Mouse (Mus musculus) intestine, embryonic 14.5 days (tissue): ENCODE measurements around the gene Serinc5. TPM values are rescaled to one million over a fixed set of nuclear protein-coding genes. Genes with fewer than 3 reads are reported as not detected.

Source experiments
- ATAC-seq: fragments of 200-750 bp; cut with Nextera tagmentation; replicated peaks from 2 replicates; pipeline ENCODE4 v1.8.0; 2017; ENCODE audit warnings: low read depth, moderate number of reproducible peaks, moderate TSS enrichment, moderate library complexity; ENCODE audit not compliant: low FRiP score, low TSS enrichment
- DNase-seq: peaks from one replicate; pipeline ENCODE4 v3.0.0-alpha.2; 2018; ENCODE audit warnings: low spot score
- H3K27ac ChIP-seq: fragments of 300-500 bp; sonication (generic); 2 replicates; pipeline ENCODE4 v1.5.1; 2014; ENCODE audit warnings: low read depth, mild to moderate bottlenecking, control low read depth
- H3K27me3 ChIP-seq: fragments of 300-500 bp; sonication (generic); replicated peaks from 2 replicates; pipeline ENCODE4 v1.6.1; 2014; ENCODE audit warnings: low read length, control low read depth; ENCODE audit not compliant: control insufficient read depth, insufficient read depth
- H3K36me3 ChIP-seq: fragments of 300-500 bp; sonication (generic); 2 replicates; pipeline ENCODE4 v1.6.1; 2014; ENCODE audit warnings: low read length, control low read depth; ENCODE audit not compliant: control insufficient read depth, insufficient read depth
- H3K4me1 ChIP-seq: fragments of 300-500 bp; sonication (generic); replicated peaks from 2 replicates; pipeline ENCODE4 v1.6.1; 2014; ENCODE audit warnings: low read length, control low read depth, mixed read lengths; ENCODE audit not compliant: control insufficient read depth, insufficient read depth
- H3K4me2 ChIP-seq: fragments of 300-500 bp; sonication (generic); 2 replicates; pipeline ENCODE4 v1.6.1; 2014; ENCODE audit warnings: low read length
- H3K4me3 ChIP-seq: fragments of 300-500 bp; sonication (generic); 2 replicates; pipeline ENCODE4 v1.5.1; 2014; ENCODE audit warnings: low read depth, low read length, control low read depth, mixed read lengths
- H3K9ac ChIP-seq: fragments of 300-500 bp; sonication (generic); 2 replicates; pipeline ENCODE4 v1.6.1; 2014; ENCODE audit warnings: mild to moderate bottlenecking, low read length
- H3K9me3 ChIP-seq: fragments of 300-500 bp; sonication (generic); 2 replicates; pipeline ENCODE4 v1.6.1; 2016; ENCODE audit warnings: low read length, control low read depth; ENCODE audit not compliant: control insufficient read depth
- WGBS: fragments of 180-500 bp; shearing (Covaris S2); extraction: QIAGEN DNeasy Blood & Tissue Kit; methylation state at CpG from one replicate; pipeline ENCODE4 v1.1.7; 2014; 5-methylcytosine and 5-hydroxymethylcytosine counted together
- polyA plus RNA-seq: library from polyadenylated mRNA; unstranded; fragments of >200 nt; fragmentation: Nextera tagmentation; extraction: Ambion mirVana; gene quantifications from 2 replicates; pipeline ENCODE4 v1.2.1, GENCODE M21; 2014

Gene Serinc5
- polyA plus RNA-seq = 24.9 and 27.3 TPM in 2 replicates

DNA sequence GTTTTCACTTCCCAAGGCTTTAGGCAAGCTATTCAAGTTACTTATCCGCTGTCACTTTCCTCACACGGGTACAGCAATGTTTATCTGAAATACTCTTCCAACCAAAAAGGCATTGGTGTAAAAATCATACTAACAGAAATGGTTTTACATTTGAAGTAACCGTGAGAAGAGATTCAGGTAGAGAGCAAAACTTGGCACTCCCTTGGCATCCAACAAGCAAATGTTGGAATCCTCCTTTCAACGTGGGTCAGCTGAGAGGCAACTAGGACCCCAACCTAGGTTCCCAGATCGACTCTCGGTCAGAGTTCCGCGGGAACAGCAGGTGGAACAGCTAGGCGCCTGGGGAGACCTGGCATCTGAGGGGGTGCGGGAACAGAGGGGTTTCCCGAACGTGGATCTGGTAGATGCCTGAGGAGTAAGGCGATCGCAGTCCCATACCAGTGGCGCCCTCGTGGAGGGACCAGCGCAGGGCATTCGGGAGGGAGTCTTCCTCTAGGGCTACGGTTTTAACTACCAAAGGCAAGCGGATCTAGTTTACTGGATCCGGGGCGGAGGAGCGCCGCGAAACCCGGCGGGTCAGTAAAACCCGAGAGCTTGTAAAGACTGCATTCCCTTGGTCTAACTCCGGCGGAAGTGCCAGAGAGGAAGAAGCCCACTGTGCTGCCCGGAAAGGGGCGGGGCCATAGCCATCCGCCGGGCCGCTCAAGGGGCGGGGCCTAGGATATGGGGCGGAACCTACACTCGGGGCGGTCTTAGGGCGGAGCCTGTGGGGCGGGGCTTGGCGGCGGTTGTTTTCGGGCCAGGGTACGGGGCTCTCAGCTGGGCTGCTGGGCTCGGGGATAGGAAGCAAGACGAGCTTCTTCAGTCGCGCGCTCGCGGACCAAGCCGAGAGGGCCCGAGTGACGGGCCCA lies at the start of gene Serinc5:
Gene Serinc5 (plus strand): TSS at position 781 of the 911 bp plus-strand sequence.
- DNase-seq (peak; percentile 99), ATAC-seq (peak; percentile 98)
- Histone ChIP-seq H3K9ac (peak within 1 kb of the TSS; percentile 81), H3K9me3 (no peaks in the 10 kb centered on the region), H3K4me3 (peak within 1 kb of the TSS; percentile 81), H3K27ac (peak within 1 kb of the TSS; percentile 92), H3K4me1 (peaks cover 27% of the 10 kb centered on the region), H3K36me3 (0 out of 2 replicates have a peak, but pooled peaks cover 3% of the 10 kb centered on the region), H3K4me2 (peak within 1 kb of the TSS; percentile 94), H3K27me3 (no peaks in the 10 kb centered on the region)
- 1% methylated on average over 55 of the region's 55 CpGs for WGBS

GRCm38 (mm10) chr13:92576072-92576471 lies 34.8 kb upstream of the Serinc5 start, which contains the start of gene Spz1:
TSS of gene Spz1 (minus strand) at chr13:92576172.
- no peak within 1 kb of the TSS for H3K9ac ChIP-seq
- H3K4me3 ChIP-seq = no peak within 1 kb of the TSS
- peaks cover 8% of the 10 kb centered on the region for H3K4me1 ChIP-seq
- H3K36me3 ChIP-seq = no peaks in the 10 kb centered on the region
- no peak within 1 kb of the TSS for H3K27ac ChIP-seq
- no peak for DNase-seq
- H3K27me3 ChIP-seq = no peaks in the 10 kb centered on the region
- no peak for ATAC-seq
- H3K9me3 ChIP-seq = no peaks in the 10 kb centered on the region
- H3K4me2 ChIP-seq = no peak within 1 kb of the TSS

- H3K27ac ChIP-seq = no peak overlapping the region
- H3K9ac ChIP-seq = no peak overlapping the region
- H3K9me3 ChIP-seq = no peaks in the 10 kb centered on the region
- DNase-seq (no peak), ATAC-seq (no peak)
- no peak overlapping the region for H3K4me3 ChIP-seq
- H3K4me2 ChIP-seq = no peak overlapping the region
- no peaks in the 10 kb centered on the region for H3K27me3 ChIP-seq
- H3K4me1 ChIP-seq = peaks cover 9% of the 10 kb centered on the region
- H3K36me3 ChIP-seq = no peaks in the 10 kb centered on the region
- WGBS = 69% methylated on average over 6 of the region's 6 CpGs
These were observed 34.2 kb upstream of the Serinc5 start for GRCm38 (mm10) chr13:92576688-92577087.

DNA sequence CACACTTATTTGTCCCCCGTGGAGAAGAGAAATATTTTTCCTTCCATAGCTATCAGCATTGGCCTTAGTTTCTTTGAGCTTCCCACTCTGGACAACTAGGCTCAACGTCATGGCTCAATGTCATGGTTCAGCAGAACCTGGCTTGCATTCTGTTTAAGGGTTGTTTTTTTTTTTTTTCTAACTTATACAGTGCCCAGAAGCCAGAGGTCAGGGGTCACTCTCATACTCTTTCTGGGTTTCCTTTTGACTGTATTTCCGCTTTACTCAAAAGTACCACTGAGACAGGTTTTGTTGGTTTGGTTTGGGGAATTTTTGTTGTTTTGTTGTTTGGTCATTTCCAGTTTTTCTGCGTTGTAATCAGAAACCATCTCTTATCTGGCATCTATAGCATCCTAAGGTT lies 32.7 kb upstream of the Serinc5 start:
- no peaks in the 10 kb centered on the region for H3K27me3 ChIP-seq
- ATAC-seq (no peak), DNase-seq (no peak)
- no peak overlapping the region for H3K4me3 ChIP-seq
- no peak overlapping the region for H3K9ac ChIP-seq
- WGBS = 79% methylated on average over 4 of the region's 4 CpGs
- H3K4me2 ChIP-seq = no peak overlapping the region
- H3K27ac ChIP-seq = no peak overlapping the region
- H3K4me1 ChIP-seq = peaks cover 10% of the 10 kb centered on the region
- H3K9me3 ChIP-seq = no peaks in the 10 kb centered on the region
- no peaks in the 10 kb centered on the region for H3K36me3 ChIP-seq

- H3K4me3 ChIP-seq = no peak overlapping the region
- peaks cover 18% of the 10 kb centered on the region for H3K4me1 ChIP-seq
- H3K27me3 ChIP-seq = no peaks in the 10 kb centered on the region
- no peaks in the 10 kb centered on the region for H3K9me3 ChIP-seq
- DNase-seq (peak; percentile 83), ATAC-seq (0 out of 2 replicates have a peak, but pooled peaks have one; percentile 54)
- no peak overlapping the region; the same call in 1 of the 2 replicates for H3K27ac ChIP-seq
- WGBS = 27% methylated on average over 10 of the region's 10 CpGs
- H3K4me2 ChIP-seq = no peak overlapping the region
- H3K9ac ChIP-seq = no peak overlapping the region
- H3K36me3 ChIP-seq = no peaks in the 10 kb centered on the region
These were observed 30.5 kb upstream of the Serinc5 start for GRCm38 (mm10) chr13:92580220-92581043.

GRCm38 (mm10) chr13:92584094-92584717 lies 26.7 kb upstream of the Serinc5 start:
- Histone ChIP-seq H3K27ac (peak overlapping the region; percentile 72), H3K4me2 (peak overlapping the region; percentile 11; the same call in 1 of the 2 replicates), H3K27me3 (no peaks in the 10 kb centered on the region), H3K4me1 (peaks cover 35% of the 10 kb centered on the region), H3K4me3 (no peak overlapping the region), H3K9me3 (no peaks in the 10 kb centered on the region), H3K36me3 (no peaks in the 10 kb centered on the region), H3K9ac (no peak overlapping the region)
- DNase-seq (peak; percentile 63), ATAC-seq (0 out of 2 replicates have a peak, but pooled peaks have one; percentile 34)
- 32% methylated on average over 8 of the region's 8 CpGs for WGBS

DNA sequence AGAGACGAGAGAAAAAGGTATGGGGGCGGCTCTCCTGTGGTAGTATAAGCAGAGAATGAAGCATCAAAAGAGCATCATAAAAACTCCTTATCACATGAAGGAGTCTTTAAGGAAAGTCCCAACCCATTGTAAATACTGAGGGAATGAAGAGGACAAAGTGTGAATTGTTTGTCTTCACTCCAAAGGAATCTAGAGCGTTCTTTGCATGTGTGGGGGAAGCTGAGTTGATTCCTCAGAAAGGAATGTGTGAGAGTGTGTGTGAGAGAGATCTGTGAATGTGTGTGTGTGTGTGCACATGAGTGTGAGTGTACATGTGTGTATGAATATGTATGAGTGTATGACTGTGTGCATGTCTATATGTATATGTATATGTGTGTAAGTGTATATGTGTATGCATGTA lies 22.2 kb upstream of the Serinc5 start:
- Histone ChIP-seq H3K4me1 (peaks cover 38% of the 10 kb centered on the region), H3K4me2 (no peak overlapping the region), H3K27ac (no peak overlapping the region), H3K4me3 (no peak overlapping the region), H3K9me3 (no peaks in the 10 kb centered on the region), H3K27me3 (no peaks in the 10 kb centered on the region), H3K9ac (no peak overlapping the region), H3K36me3 (no peaks in the 10 kb centered on the region)
- ATAC-seq (peak; percentile 20; the same call in 1 of the 2 replicates), DNase-seq (no peak)
- WGBS = 29% methylated on average over 3 of the region's 3 CpGs

DNA sequence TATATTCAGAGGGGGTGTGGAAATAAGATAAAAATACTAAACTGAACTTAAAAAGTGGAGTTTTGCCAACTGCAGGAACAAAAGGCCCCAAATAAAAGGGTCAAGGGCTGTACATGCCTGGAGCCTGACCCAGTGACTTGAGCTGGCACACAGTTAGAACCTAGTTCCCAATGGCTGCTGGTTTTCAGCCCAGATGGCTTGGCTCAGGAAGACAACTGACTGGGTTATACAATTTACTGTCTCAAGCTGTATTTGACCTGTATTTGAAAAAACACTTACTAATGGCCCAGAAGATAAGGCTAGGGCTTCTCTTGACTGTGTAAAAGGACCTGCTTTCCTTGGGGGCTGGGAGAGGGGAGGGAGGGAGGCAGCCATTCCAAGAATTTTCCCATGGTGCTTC lies 21.6 kb upstream of the Serinc5 start:
- Histone ChIP-seq H3K9me3 (no peaks in the 10 kb centered on the region), H3K4me1 (peaks cover 42% of the 10 kb centered on the region), H3K4me2 (no peak overlapping the region), H3K4me3 (no peak overlapping the region), H3K36me3 (no peaks in the 10 kb centered on the region), H3K27me3 (no peaks in the 10 kb centered on the region), H3K9ac (no peak overlapping the region), H3K27ac (no peak overlapping the region; the same call in 1 of the 2 replicates)
- DNase-seq (no peak), ATAC-seq (no peak)
